Mouse (Mus musculus) lung, postnatal 36 days (tissue): ENCODE results near the gene Slc36a3.

ENCODE experiments used
- DNase-seq: peaks from one replicate; pipeline ENCODE4 v3.0.0; 2022; ENCODE audit warnings: mixed read lengths

The Slc36a3 gene

GRCm38 (mm10) chr11:55151608-55152007 lies at the start of gene Slc36a3:
Slc36a3 (minus strand) TSS chr11:55151708.
- DNase-seq, result no peak

- no peak for DNase-seq
These were observed 46.4 kb upstream of the Slc36a3 start for GRCm38 (mm10) chr11:55197740-55198510.

- DNase-seq, result no peak
These were observed 45.6 kb upstream of the Slc36a3 start for GRCm38 (mm10) chr11:55197086-55197485.

GRCm38 (mm10) chr11:55190216-55190615 lies 38.7 kb upstream of the Slc36a3 start:
- DNase-seq, result peak; percentile 69

GRCm38 (mm10) chr11:55187777-55188176 lies 36.3 kb upstream of the Slc36a3 start:
- no peak for DNase-seq

GRCm38 (mm10) chr11:55187292-55187691 lies 35.8 kb upstream of the Slc36a3 start:
- no peak for DNase-seq

- peak; percentile 82 for DNase-seq
These were observed 33.3 kb upstream of the Slc36a3 start, which contains the start of gene Slc36a2 for GRCm38 (mm10) chr11:55184733-55185291. Slc36a2 (minus strand) TSS chr11:55185077.

GRCm38 (mm10) chr11:55184246-55184645 lies 32.7 kb upstream of the Slc36a3 start:
- no peak for DNase-seq

GRCm38 (mm10) chr11:55183124-55183523 lies 31.6 kb upstream of the Slc36a3 start:
- DNase-seq, result peak; percentile 63

- DNase-seq, result no peak
These were observed 28.3 kb upstream of the Slc36a3 start for GRCm38 (mm10) chr11:55179856-55180255.

- no peak for DNase-seq
These were observed 27.3 kb upstream of the Slc36a3 start for GRCm38 (mm10) chr11:55178830-55179229.

GRCm38 (mm10) chr11:55170501-55170900 lies 19.0 kb upstream of the Slc36a3 start:
- no peak for DNase-seq

GRCm38 (mm10) chr11:55168914-55169313 lies 17.4 kb upstream of the Slc36a3 start:
- no peak for DNase-seq

- DNase-seq, result no peak
These were observed 17.0 kb upstream of the Slc36a3 start for GRCm38 (mm10) chr11:55168504-55168903.

GRCm38 (mm10) chr11:55165748-55166147 lies 14.2 kb upstream of the Slc36a3 start:
- no peak for DNase-seq

GRCm38 (mm10) chr11:55164723-55165122 lies 13.2 kb upstream of the Slc36a3 start:
- DNase-seq, result peak; percentile 69

GRCm38 (mm10) chr11:55162670-55163069 lies 11.2 kb upstream of the Slc36a3 start:
- peak; percentile 70 for DNase-seq

GRCm38 (mm10) chr11:55158785-55159359 lies 7.4 kb upstream of the Slc36a3 start:
- DNase-seq, result peak; percentile 93

GRCm38 (mm10) chr11:55155070-55155421 lies 3.5 kb upstream of the Slc36a3 start:
- DNase-seq, result peak; percentile 78

GRCm38 (mm10) chr11:55154398-55155069 lies 3.0 kb upstream of the Slc36a3 start:
- peak; percentile 10 for DNase-seq

- peak; percentile 10 for DNase-seq
These were observed 3.0 kb downstream of the Slc36a3 start for GRCm38 (mm10) chr11:55148461-55148860.

- peak; percentile 32 for DNase-seq
These were observed 4.1 kb downstream of the Slc36a3 start for GRCm38 (mm10) chr11:55147423-55147822.

- no peak for DNase-seq
These were observed 4.7 kb downstream of the Slc36a3 start for GRCm38 (mm10) chr11:55146855-55147254.

- DNase-seq, result no peak
These were observed 7.5 kb downstream of the Slc36a3 start for GRCm38 (mm10) chr11:55144011-55144410.
